Mouse (Mus musculus): ENCODE data around the gene Stxbp3. TPM values are rescaled to one million over a fixed set of nuclear protein-coding genes. Genes with fewer than 3 reads are reported as not detected.

Gene Stxbp3
- total RNA-seq, 2 experiments from 2014 or later: 23.5 to 26.4 TPM

DNA sequence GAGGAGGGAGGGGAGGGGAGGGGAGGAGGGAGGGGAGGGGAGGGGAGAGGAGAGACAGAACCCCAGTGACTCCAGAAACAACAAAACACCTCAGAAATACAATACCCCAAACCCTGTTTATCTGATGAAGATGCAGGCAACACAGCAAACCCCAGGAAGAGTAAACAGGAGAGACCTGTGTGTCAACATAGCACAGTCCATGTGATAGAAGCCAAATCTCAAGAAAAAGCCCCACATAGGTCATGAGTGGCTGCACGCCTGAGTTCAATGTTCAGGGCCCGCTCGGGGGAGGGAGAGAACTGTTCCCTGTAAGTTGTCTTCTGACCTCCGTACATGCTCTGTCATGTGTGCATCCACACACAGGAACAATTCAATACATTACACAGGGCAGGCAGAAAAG is 43.9 kb downstream of the Stxbp3 start:
- DNase-seq: no peak

GRCm38 (mm10) chr3:108795554-108796299 is 44.6 kb downstream of the Stxbp3 start:
- DNase-seq: no peak

GRCm38 (mm10) chr3:108794780-108795179 is 45.5 kb downstream of the Stxbp3 start:
- DNase-seq: no peak

GRCm38 (mm10) chr3:108792420-108792819 is 47.9 kb downstream of the Stxbp3 start:
- DNase-seq: no peak

- no peak for DNase-seq
Observed at GRCm38 (mm10) chr3:108791054-108791706, 49.1 kb downstream of the Stxbp3 start.

DNA sequence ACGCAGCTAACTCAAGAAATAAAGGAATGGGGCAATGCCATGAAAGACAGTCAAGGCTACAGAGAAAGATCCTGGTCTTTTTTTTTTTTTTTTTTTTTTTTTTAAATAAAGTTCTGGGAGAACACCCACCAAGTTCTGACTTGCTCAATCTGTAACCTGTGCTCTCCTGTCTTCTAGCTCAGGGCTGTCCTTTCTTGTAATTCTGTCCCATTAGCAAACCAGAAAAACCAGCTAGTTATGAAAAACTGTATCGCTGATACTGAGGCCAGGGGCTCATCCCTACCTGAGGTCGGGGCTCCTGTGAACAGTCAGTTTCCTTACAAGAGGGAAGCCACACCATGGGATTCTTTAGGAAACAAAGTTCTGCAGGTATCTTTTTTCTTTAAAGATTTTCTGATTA is 49.8 kb downstream of the Stxbp3 start:
- no peak for DNase-seq

GRCm38 (mm10) chr3:108789299-108789698 is 51.0 kb downstream of the Stxbp3 start:
- no peak for DNase-seq

- no peak for DNase-seq
Observed at GRCm38 (mm10) chr3:108788455-108788794, 51.9 kb downstream of the Stxbp3 start.

DNA sequence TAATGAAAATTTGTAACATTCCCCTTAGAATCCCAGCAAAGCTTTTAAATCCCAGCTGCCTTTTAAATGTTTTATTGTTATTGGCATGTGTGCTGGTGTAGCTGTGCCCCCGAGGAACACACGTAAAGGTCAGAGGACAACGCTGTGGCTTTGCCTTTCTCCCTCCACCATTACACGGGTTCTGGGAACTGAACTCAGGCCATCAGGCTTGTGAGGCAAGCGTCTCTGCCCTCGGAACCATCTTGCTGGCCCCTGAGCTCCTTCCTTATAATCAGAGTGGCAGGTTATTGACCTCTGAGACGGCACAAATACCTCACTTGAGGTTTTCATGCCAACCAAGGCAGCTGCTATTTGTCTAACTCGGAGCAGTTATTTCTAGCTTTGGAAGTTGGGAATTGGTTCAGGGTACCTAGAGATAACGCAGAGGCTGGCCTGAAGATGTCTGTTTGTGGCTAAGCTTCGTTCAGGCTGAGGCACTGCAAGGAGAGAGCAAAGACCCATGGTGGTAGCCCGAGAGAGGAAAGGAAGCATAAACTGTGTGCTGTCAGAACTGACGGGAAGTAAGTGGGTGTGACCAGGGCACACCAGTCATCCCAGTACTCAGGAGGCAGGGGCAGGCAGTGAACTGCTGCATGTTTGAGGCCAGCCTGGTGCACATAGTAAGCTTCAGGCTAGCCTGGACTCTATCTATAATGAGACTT is 52.4 kb downstream of the Stxbp3 start:
- no peak for DNase-seq

DNA sequence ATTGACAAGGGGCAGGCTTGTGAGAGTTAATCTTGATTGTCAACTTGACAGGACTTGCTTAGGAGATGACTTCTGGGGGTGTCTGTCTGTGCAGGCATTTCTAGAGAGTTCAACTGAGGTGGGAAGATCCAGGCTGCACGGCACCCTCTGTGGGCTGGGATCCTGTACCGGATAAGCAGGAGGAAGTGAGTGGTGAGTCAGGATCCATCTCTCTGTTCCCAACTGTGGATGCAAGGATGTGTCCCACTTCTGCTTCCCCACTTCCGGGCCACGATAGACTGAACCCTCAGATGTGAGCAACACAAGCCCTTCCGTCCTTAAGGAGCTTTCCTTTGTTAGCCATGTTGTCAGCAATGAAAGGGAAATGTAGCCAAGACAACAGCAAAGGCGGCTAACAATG is 53.8 kb downstream of the Stxbp3 start:
- no peak for DNase-seq

- no peak for DNase-seq
Observed at GRCm38 (mm10) chr3:108782364-108782895, 57.9 kb downstream of the Stxbp3 start.

DNA sequence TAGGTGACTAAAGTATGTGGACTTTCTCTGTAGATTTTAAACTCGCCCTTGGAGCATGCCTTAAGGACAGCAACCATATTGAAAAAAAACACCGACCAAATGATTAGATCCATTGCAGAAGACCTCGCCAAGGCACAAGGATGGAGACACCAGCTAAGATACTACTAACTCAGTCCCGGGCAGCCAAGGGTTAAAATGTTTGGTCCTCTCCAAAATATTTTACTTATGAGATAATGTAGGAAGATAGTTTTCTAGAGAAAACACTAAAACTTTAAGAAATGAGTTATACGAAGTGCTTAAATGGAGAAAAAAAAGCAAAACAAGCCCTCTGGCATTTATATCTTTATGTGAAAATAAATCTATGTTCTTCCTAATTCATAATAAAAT is 58.4 kb downstream of the Stxbp3 start:
- no peak for DNase-seq

DNA sequence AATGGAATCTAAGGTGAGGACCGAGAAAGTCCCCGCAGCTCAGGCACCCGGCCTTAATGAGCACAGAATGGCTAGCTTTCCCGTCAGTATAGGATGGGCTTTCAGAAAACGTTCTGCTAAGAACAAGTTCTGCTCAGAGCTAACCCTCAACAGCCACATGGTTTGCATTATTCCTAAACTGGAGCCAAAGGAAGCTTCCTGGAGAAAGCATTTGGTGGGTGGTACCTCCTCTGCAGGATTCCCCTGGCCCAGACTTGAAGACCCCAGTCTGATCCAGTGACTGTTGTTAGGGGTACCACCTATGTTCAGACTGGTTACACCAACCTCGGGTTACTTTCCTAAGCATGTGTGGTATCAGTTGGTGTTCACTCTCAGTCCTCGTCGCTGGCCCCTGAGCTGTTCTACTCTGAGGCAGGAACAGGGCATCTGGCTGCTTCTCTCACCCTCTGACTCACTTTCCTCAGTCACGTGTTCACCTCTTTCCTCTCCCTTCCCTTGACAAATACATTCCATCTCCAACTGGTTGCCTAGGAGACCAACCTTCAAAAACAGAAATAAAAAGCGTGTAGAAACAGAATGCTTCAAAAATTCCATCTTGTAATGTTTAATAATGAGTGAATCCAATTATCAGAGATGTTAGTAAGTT is 59.0 kb downstream of the Stxbp3 start:
- DNase-seq: peak; percentile 26

DNA sequence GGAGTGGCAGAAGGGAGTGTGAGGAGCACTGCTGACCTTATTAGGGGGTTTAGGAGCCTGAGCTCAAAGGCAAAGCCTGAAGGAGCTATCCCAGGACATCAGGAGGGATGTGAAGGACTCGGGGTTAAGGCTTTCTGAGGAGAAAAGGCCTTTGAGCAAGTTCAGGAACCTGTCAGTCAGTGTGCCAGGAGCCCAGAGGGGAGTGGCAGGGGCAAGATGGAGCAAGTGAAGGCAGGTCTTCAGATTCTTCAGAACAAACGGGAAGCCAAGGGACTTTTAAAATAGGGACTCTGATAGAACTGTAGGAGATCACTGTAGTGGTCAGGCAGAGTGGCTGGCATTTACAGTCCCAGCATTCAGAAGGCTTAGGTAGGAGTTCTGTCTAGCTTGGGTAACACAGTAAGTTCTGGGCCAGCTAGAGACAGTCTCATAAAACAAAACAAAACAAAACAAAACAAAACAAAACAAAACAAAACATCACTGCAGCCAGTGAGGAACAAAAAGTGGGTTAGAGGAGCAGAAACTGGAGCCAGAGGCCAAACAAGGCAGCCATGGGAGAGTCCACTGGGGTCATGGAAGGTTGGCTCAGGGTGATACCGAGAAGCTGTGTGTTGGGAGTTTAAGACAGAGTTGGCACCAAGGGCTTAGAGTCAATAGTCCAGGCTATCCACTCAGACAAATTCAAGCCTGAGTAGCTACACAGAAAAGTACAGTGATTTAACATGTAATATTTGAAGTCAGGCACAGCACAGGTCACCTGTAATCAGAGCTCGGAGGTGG is 61.4 kb downstream of the Stxbp3 start:
- no peak for DNase-seq

DNA sequence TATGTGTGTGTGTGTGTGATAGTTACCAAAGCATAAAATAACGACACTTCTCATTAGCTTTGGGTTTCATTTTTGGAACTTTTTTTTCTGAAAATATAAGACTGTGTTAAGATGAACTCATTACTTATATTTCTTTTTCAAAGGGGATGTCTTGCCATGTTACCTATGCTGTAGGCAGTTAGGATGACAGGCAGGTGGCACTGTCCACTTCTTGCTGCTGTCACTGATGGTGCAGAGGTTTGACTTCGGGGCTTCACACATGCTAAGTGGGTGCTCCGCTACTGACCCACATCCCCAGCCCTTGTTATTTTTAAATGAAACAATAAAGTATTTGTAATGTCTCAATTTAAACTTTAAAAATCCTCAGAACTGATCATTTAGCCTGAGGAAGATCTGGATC is 67.5 kb downstream of the Stxbp3 start:
- no peak for DNase-seq

DNA sequence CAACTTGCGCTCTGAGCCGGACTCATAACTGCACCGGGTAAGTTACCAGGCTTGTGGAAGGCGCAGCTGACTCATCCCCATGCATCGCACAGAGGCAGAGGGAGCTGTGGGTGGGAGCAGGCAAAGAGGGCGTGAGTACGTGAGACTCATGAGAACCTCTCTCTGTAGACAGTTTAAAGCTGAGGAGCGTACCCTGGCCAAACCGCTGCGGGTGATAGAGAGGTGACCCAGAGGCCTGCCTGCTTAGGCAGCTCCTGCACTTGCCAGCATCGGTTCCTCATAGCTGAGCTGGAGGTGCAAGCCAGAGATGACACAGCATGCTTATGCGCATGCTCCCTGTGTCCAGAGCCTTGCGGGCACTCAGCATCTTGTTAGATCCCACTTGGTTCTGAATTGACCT is 68.1 kb downstream of the Stxbp3 start:
- DNase-seq: peak; percentile 42

- DNase-seq: peak; percentile 36
Observed at GRCm38 (mm10) chr3:108770725-108771368, 69.5 kb downstream of the Stxbp3 start.

DNA sequence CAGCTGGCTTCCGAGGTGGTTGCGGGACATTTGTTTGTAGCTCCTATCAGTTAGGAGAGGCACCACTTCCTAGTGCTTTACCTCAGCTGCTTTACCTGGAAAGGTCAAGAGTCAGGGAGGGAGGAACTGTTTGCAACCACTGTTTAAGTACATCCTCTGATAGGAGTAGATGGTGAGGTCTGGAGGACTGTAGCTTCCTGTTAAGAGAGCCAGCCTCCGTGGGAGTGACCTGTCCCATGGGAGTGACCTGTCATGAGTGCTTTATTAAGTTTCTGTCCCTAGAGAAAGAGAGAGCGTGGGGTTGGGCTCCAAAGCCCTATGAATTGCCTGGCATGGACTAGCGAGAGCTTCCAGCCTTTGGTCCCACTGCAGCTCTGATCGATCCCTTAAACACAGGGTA is 70.8 kb downstream of the Stxbp3 start:
- no peak for DNase-seq

GRCm38 (mm10) chr3:108767416-108767815 is 72.9 kb downstream of the Stxbp3 start:
- no peak for DNase-seq

GRCm38 (mm10) chr3:108766943-108767342 is 73.4 kb downstream of the Stxbp3 start:
- DNase-seq: no peak

DNA sequence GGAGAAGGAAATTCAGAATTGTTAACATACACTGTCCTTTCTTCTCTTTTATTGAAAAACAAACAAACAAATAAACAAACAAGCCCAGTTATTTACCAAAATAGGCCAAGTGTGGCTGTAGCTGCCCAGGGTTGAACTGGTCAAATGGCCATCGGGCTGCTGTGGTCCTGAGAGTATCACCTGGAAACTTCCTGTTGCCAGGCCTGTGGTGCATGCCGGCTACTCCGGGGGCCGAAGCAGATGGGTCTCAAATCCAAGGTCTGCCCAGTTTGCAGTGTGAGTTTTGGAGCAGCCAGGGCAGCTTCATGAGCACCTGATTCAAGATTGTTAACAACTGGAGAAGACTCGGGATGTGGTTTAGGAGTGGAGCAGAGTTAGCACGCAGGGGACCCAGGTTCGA is 74.8 kb downstream of the Stxbp3 start:
- no peak for DNase-seq
